Mouse (Mus musculus): Measurements from ENCODE around the gene Ddx20.

- TF ChIP-seq CTCF (conservative IDR thresholded peaks at IDR 0.05; ENCODE audit: low read length) (no peak), NANOG (IDR thresholded peaks at IDR 0.05; ENCODE audit: borderline replicate concordance, low read length) (no peak)
These were observed 17.7 kb upstream of the Ddx20 start for GRCm38 (mm10) chr3:105705061-105705549.

All from E14TG2a.4 (cell line).